Mouse (Mus musculus) limb, embryonic 10.5 days (tissue): ENCODE data around the gene Serping1. TPM values are rescaled to one million over a fixed set of nuclear protein-coding genes. Genes with fewer than 3 reads are reported as not detected.

Experiments
- DNase-seq: peaks from one replicate; pipeline ENCODE4 v3.0.0-alpha.2; 2017; ENCODE audit warnings: low spot score
- H3K27ac ChIP-seq: fragments of 300-500 bp; sonication (generic); 2 replicates; pipeline ENCODE4 v1.5.1; 2016; ENCODE audit warnings: mild to moderate bottlenecking
- H3K27me3 ChIP-seq: fragments of 300-500 bp; sonication (generic); 2 replicates; pipeline ENCODE4 v1.6.1; 2016; ENCODE audit warnings: low read depth, mild to moderate bottlenecking; ENCODE audit not compliant: poor library complexity, severe bottlenecking
- H3K36me3 ChIP-seq: fragments of 300-500 bp; sonication (generic); 2 replicates; pipeline ENCODE4 v1.6.1; 2016; ENCODE audit warnings: mild to moderate bottlenecking, moderate library complexity
- H3K4me1 ChIP-seq: fragments of 300-500 bp; sonication (generic); 2 replicates; pipeline ENCODE4 v1.6.1; 2016
- H3K4me3 ChIP-seq: fragments of 300-500 bp; sonication (generic); 2 replicates; pipeline ENCODE4 v1.5.1; 2016; ENCODE audit warnings: mild to moderate bottlenecking, moderate library complexity
- H3K9me3 ChIP-seq: fragments of 300-500 bp; sonication (generic); replicated peaks from 2 replicates; pipeline ENCODE4 v1.6.1; 2016; ENCODE audit warnings: mild to moderate bottlenecking
- WGBS: fragments of 180-500 bp; shearing (Covaris S2); methylation state at CpG from one replicate; pipeline ENCODE4 v1.1.7; 2016; 5-methylcytosine and 5-hydroxymethylcytosine counted together
- polyA plus RNA-seq: library from polyadenylated mRNA; unstranded; fragments of >200 nt; fragmentation: Nextera tagmentation; extraction: Ambion mirVana; gene quantifications from 2 replicates; pipeline ENCODE4 v1.2.1, GENCODE M21; 2016

The Serping1 gene
- polyA plus RNA-seq, 1 experiment from 2014 or later = 10.8 TPM

- Histone ChIP-seq H3K27ac (peak overlapping the region; percentile 91), H3K36me3 (no peaks in the 10 kb centered on the region), H3K9me3 (no peaks in the 10 kb centered on the region), H3K27me3 (no peaks in the 10 kb centered on the region), H3K4me1 (peaks cover 16% of the 10 kb centered on the region), H3K4me3 (peak overlapping the region; percentile 50)
- WGBS = 0% methylated on average over 14 of the region's 15 CpGs
- DNase-seq = peak; percentile 82
Observed at GRCm38 (mm10) chr2:84774751-84775150, 493 bp downstream of the Serping1 start.

- DNase-seq = no peak
- Histone ChIP-seq H3K4me3 (no peak overlapping the region), H3K27ac (no peak overlapping the region), H3K9me3 (no peaks in the 10 kb centered on the region), H3K27me3 (no peaks in the 10 kb centered on the region), H3K4me1 (peaks cover 16% of the 10 kb centered on the region), H3K36me3 (no peaks in the 10 kb centered on the region)
- WGBS = 73% methylated on average over 5 of the region's 5 CpGs
Observed at GRCm38 (mm10) chr2:84773195-84773594, 2.0 kb downstream of the Serping1 start.

GRCm38 (mm10) chr2:84772454-84772853 lies 2.8 kb downstream of the Serping1 start:
- Histone ChIP-seq H3K27ac (no peak overlapping the region), H3K4me1 (peaks cover 16% of the 10 kb centered on the region), H3K36me3 (no peaks in the 10 kb centered on the region), H3K27me3 (no peaks in the 10 kb centered on the region), H3K9me3 (no peaks in the 10 kb centered on the region), H3K4me3 (no peak overlapping the region)
- 86% methylated on average over 4 of the region's 4 CpGs for WGBS
- no peak for DNase-seq

GRCm38 (mm10) chr2:84770501-84770900 lies 4.7 kb downstream of the Serping1 start:
- Histone ChIP-seq H3K9me3 (no peaks in the 10 kb centered on the region), H3K4me1 (peaks cover 16% of the 10 kb centered on the region), H3K27ac (no peak overlapping the region), H3K4me3 (no peak overlapping the region), H3K36me3 (0 out of 2 replicates have a peak, but pooled peaks cover under 1% of the 10 kb centered on the region), H3K27me3 (no peaks in the 10 kb centered on the region)
- 79% methylated on average over 6 of the region's 6 CpGs for WGBS
- DNase-seq = no peak

- no peak for DNase-seq
- Histone ChIP-seq H3K36me3 (0 out of 2 replicates have a peak, but pooled peaks cover 2% of the 10 kb centered on the region), H3K27ac (no peak overlapping the region), H3K4me1 (no peaks in the 10 kb centered on the region), H3K4me3 (no peak overlapping the region), H3K9me3 (no peaks in the 10 kb centered on the region), H3K27me3 (no peaks in the 10 kb centered on the region)
- WGBS = 66% methylated on average over 1 of the region's 1 CpGs
Observed at GRCm38 (mm10) chr2:84762818-84763217, 12.4 kb downstream of the Serping1 start.

- no peak overlapping the region for H3K4me3 ChIP-seq
- 55% methylated on average over 4 of the region's 4 CpGs for WGBS
- H3K36me3 ChIP-seq = 0 out of 2 replicates have a peak, but pooled peaks cover 2% of the 10 kb centered on the region
- DNase-seq = no peak
- H3K27me3 ChIP-seq = no peaks in the 10 kb centered on the region
- H3K4me1 ChIP-seq = no peaks in the 10 kb centered on the region
- no peak overlapping the region for H3K27ac ChIP-seq
- no peaks in the 10 kb centered on the region for H3K9me3 ChIP-seq
Observed at GRCm38 (mm10) chr2:84762295-84762694, 12.9 kb downstream of the Serping1 start.

GRCm38 (mm10) chr2:84761840-84762239 lies 13.4 kb downstream of the Serping1 start:
- Histone ChIP-seq H3K27ac (no peak overlapping the region), H3K27me3 (no peaks in the 10 kb centered on the region), H3K36me3 (0 out of 2 replicates have a peak, but pooled peaks cover 2% of the 10 kb centered on the region), H3K9me3 (no peaks in the 10 kb centered on the region), H3K4me3 (no peak overlapping the region), H3K4me1 (no peaks in the 10 kb centered on the region)
- WGBS = 92% methylated on average over 1 of the region's 1 CpGs
- no peak for DNase-seq

- no peaks in the 10 kb centered on the region for H3K27me3 ChIP-seq
- H3K9me3 ChIP-seq = no peaks in the 10 kb centered on the region
- no peaks in the 10 kb centered on the region for H3K4me1 ChIP-seq
- no peak overlapping the region for H3K4me3 ChIP-seq
- no peak overlapping the region for H3K27ac ChIP-seq
- WGBS = 84% methylated on average over 3 of the region's 3 CpGs
- no peak for DNase-seq
- H3K36me3 ChIP-seq = 0 out of 2 replicates have a peak, but pooled peaks cover 2% of the 10 kb centered on the region
Observed at GRCm38 (mm10) chr2:84761309-84761708, 13.9 kb downstream of the Serping1 start.

GRCm38 (mm10) chr2:84760777-84761176 lies 14.5 kb downstream of the Serping1 start:
- DNase-seq = no peak
- H3K27me3 ChIP-seq = no peaks in the 10 kb centered on the region
- no peaks in the 10 kb centered on the region for H3K9me3 ChIP-seq
- H3K27ac ChIP-seq = no peak overlapping the region
- H3K4me3 ChIP-seq = no peak overlapping the region
- H3K36me3 ChIP-seq = 0 out of 2 replicates have a peak, but pooled peaks cover 2% of the 10 kb centered on the region
- H3K4me1 ChIP-seq = no peaks in the 10 kb centered on the region
- WGBS = 71% methylated on average over 8 of the region's 8 CpGs

GRCm38 (mm10) chr2:84758542-84759127 lies 16.6 kb downstream of the Serping1 start:
- H3K4me1 ChIP-seq = no peaks in the 10 kb centered on the region
- no peaks in the 10 kb centered on the region for H3K9me3 ChIP-seq
- no peak for DNase-seq
- H3K36me3 ChIP-seq = no peaks in the 10 kb centered on the region
- 6% methylated on average over 2 of the region's 2 CpGs for WGBS
- H3K27me3 ChIP-seq = no peaks in the 10 kb centered on the region
- H3K4me3 ChIP-seq = no peak overlapping the region
- no peak overlapping the region for H3K27ac ChIP-seq

GRCm38 (mm10) chr2:84757026-84757682 lies 18.1 kb downstream of the Serping1 start:
- no peak for DNase-seq
- no peak overlapping the region for H3K27ac ChIP-seq
- no peaks in the 10 kb centered on the region for H3K27me3 ChIP-seq
- H3K4me1 ChIP-seq = no peaks in the 10 kb centered on the region
- no peak overlapping the region for H3K4me3 ChIP-seq
- WGBS = 56% methylated on average over 7 of the region's 7 CpGs
- no peaks in the 10 kb centered on the region for H3K36me3 ChIP-seq
- no peaks in the 10 kb centered on the region for H3K9me3 ChIP-seq

- Histone ChIP-seq H3K4me1 (no peaks in the 10 kb centered on the region), H3K27me3 (no peaks in the 10 kb centered on the region), H3K27ac (no peak overlapping the region), H3K4me3 (no peak overlapping the region), H3K36me3 (no peaks in the 10 kb centered on the region), H3K9me3 (no peaks in the 10 kb centered on the region)
- 61% methylated on average over 5 of the region's 5 CpGs for WGBS
- DNase-seq = no peak
Observed at GRCm38 (mm10) chr2:84756245-84756644, 19.0 kb downstream of the Serping1 start.

- Histone ChIP-seq H3K27ac (no peak overlapping the region), H3K36me3 (no peaks in the 10 kb centered on the region), H3K27me3 (0 out of 2 replicates have a peak, but pooled peaks cover 5% of the 10 kb centered on the region), H3K4me1 (no peaks in the 10 kb centered on the region), H3K9me3 (no peaks in the 10 kb centered on the region), H3K4me3 (no peak overlapping the region)
- 91% methylated on average over 6 of the region's 6 CpGs for WGBS
- no peak for DNase-seq
Observed at GRCm38 (mm10) chr2:84750115-84750514, 25.1 kb downstream of the Serping1 start.
